Mouse (Mus musculus) G1E (cell line): ENCODE measurements at regions not wholly inside any gene's neighbourhood (a gene's known extent, or its start where the extent isn't known, plus 50 kb on each side); places are given as distances from the start of the nearest gene placed in this dataset.

Source experiments
- CTCF ChIP-seq: IDR thresholded peaks from 2 replicates; pipeline ENCODE4 v1.5.1; 2012; ENCODE audit warnings: low read depth, low read length, inconsistent platforms, mixed read lengths
- GATA1 ChIP-seq: IDR thresholded peaks from 2 replicates; pipeline ENCODE4 v1.6.1; 2012; ENCODE audit warnings: borderline replicate concordance, low read length, inconsistent platforms, mixed read lengths
- GATA2 ChIP-seq: IDR thresholded peaks from 2 replicates; pipeline ENCODE4 v1.6.1; 2012; ENCODE audit warnings: low read depth, low read length, inconsistent platforms, borderline replicate concordance
- POLR2AphosphoS5 ChIP-seq: IDR thresholded peaks from 2 replicates; pipeline ENCODE4 v1.6.1; 2012; ENCODE audit warnings: low read depth, low read length, inconsistent platforms; ENCODE audit not compliant: insufficient replicate concordance
- TAL1 ChIP-seq: conservative IDR thresholded peaks from 2 replicates; pipeline ENCODE4 v1.6.1; 2012; ENCODE audit warnings: low read depth, low read length, inconsistent platforms, mixed read lengths

- TF ChIP-seq CTCF (no peak), TAL1 (no peak), GATA1 (no peak), GATA2 (no peak), POLR2AphosphoS5 (no peak)
Measured at GRCm38 (mm10) chr14:48049698-48050459, 70.7 kb upstream of the Peli2 start.
